9 mouse cellular contexts compared by ENCODE assay signal in genomic region chr19:41597170-41597894, GRCm38 (mm10). TPM values are rescaled to one million over a fixed set of nuclear protein-coding genes. Genes with fewer than 3 reads are reported as not detected.
DNase-seq lines count a peak whose midpoint lies in the region; ATAC-seq and TF ChIP-seq lines count a peak whose summit lies in the region.
"Had no signal": no experiment of that assay in that cellular context is flagged by ENCODE, and none has a peak within 500 bp of the region (broad histone marks: within the 10 kb centered on the region; RNA-seq: fewer than 3 reads in every experiment).

No protein-coding gene starts in this region.

- H3K36me3 ChIP-seq in kidney, adult 2 months (ENCODE audit: control insufficient read depth, insufficient read depth, low read length): no peaks in the 10 kb centered on the region

- TF ChIP-seq POLR2A in kidney, adult 2 months (IDR thresholded peaks at IDR 0.05; ENCODE audit: low read depth, low read length): no peak

- H3K4me1 ChIP-seq in kidney, adult 2 months (ENCODE audit: control insufficient read depth, insufficient read depth, low read length): no peaks in the 10 kb centered on the region

- no peak overlapping the region for H3K4me3 ChIP-seq in kidney, adult 2 months (ENCODE audit: insufficient read depth, low read depth, low read length)

- no peak for TF ChIP-seq CTCF in kidney, adult 2 months (conservative IDR thresholded peaks at IDR 0.05; ENCODE audit: insufficient read depth, insufficient read length, low read depth, low read length)

- no peak overlapping the region for H3K27ac ChIP-seq in kidney, adult 2 months (ENCODE audit: insufficient read depth, low read depth, low read length)
- H3K27ac ChIP-seq: liver, embryonic 14.5 days had no signal

- intact Hi-C loops in heart, postnatal 10 days (cut with DNase I): no loop called here

- peak; percentile 45 for DNase-seq in kidney, postnatal 10 days
- no peak for DNase-seq in kidney, adult 2 months
- DNase-seq in adrenal gland, adult (ENCODE audit: inconsistent age in 2 of 2, low spot score in 1 of 2): peak; percentile 89 to 96
- DNase-seq in heart, postnatal 10 days: peak; percentile 43 to 50
- DNase-seq in embryo, embryonic 10 days (ENCODE audit: low spot score): no peak
- DNase-seq in retina, postnatal 1 day: no peak
- no peak for DNase-seq in layer of hippocampus, adult 11-12 months (ENCODE audit: low spot score)

- no peaks in the 10 kb centered on the region for H3K27me3 ChIP-seq in kidney, adult 2 months (replicated peaks; ENCODE audit: control insufficient read depth, insufficient read depth, low read length)

- WGBS in kidney, adult 2 months: 67% methylated on average over 6 of the region's 6 CpGs

- peak; percentile 86 for ATAC-seq in monocyte, adult 5-6 weeks (replicated peaks; ENCODE audit: insufficient number of reproducible peaks, low FRiP score, low TSS enrichment, poor library complexity, severe bottlenecking)

RNA-seq across cellular contexts. Expression of gene Gm340, which starts 15.2 kb away (rescaled TPM):
- polyA plus RNA-seq in kidney, adult 2 months (2012; rRNA removed): 1.3 and 1.4 TPM in 2 replicates
- 10 to 100 TPM; 12.5 to 12.7 TPM for total RNA-seq in heart, postnatal 10 days (2021)
- total RNA-seq in monocyte, adult 5-6 weeks (2017): 19.7 to 34.5 TPM (median 19.9 TPM) in 3 replicates

Comparison
In these comparisons a context has a peak if more than half of its experiments do, and no peak if none do; other contexts are left out.
1. DNase-seq: peak in kidney, postnatal 10 days (single experiment), adrenal gland, adult (2 of 2) and heart, postnatal 10 days (2 of 2); none in kidney, adult 2 months (single experiment), embryo, embryonic 10 days (single experiment), retina, postnatal 1 day (single experiment) and layer of hippocampus, adult 11-12 months (single experiment).